Mouse (Mus musculus): Measurements from ENCODE around the gene Mael. TPM values are rescaled to one million over a fixed set of nuclear protein-coding genes. Genes with fewer than 3 reads are reported as not detected.
A peak's percentile ranks its signal among the peaks of the same experiment; 100 is the strongest.

Mael gene
- total RNA-seq, 1 experiment from 2014 or later, result not detected

- no peak for ATAC-seq (replicated peaks in 1 of 2; ENCODE audit: insufficient read depth in 1 of 2, low FRiP score in 2 of 2, low TSS enrichment in 1 of 2, low read depth in 1 of 2, poor library complexity in 2 of 2, severe bottlenecking in 2 of 2)
Observed at GRCm38 (mm10) chr1:166165159-166165558, 73.4 kb downstream of the Mael start.

- ATAC-seq (replicated peaks in 1 of 2; ENCODE audit: insufficient read depth in 1 of 2, low FRiP score in 2 of 2, low TSS enrichment in 1 of 2, low read depth in 1 of 2, poor library complexity in 2 of 2, severe bottlenecking in 2 of 2), result no peak
Observed at GRCm38 (mm10) chr1:166164580-166164979, 74.0 kb downstream of the Mael start.

- peak; percentile 57 to 63; a peak in 2 of 4 replicates for ATAC-seq (replicated peaks in 1 of 2; ENCODE audit: insufficient read depth in 1 of 2, low FRiP score in 2 of 2, low TSS enrichment in 1 of 2, low read depth in 1 of 2, poor library complexity in 2 of 2, severe bottlenecking in 2 of 2)
Observed at GRCm38 (mm10) chr1:166160569-166161445, 77.7 kb downstream of the Mael start.

- ATAC-seq (replicated peaks in 1 of 2; ENCODE audit: insufficient read depth in 1 of 2, low FRiP score in 2 of 2, low TSS enrichment in 1 of 2, low read depth in 1 of 2, poor library complexity in 2 of 2, severe bottlenecking in 2 of 2), result no peak
Observed at GRCm38 (mm10) chr1:166160111-166160510, 78.4 kb downstream of the Mael start.

- ATAC-seq (replicated peaks in 1 of 2; ENCODE audit: insufficient read depth in 1 of 2, low FRiP score in 2 of 2, low TSS enrichment in 1 of 2, low read depth in 1 of 2, poor library complexity in 2 of 2, severe bottlenecking in 2 of 2), result no peak
Observed at GRCm38 (mm10) chr1:166158664-166159063, 79.9 kb downstream of the Mael start.

- ATAC-seq (replicated peaks in 1 of 2; ENCODE audit: insufficient read depth in 1 of 2, low FRiP score in 2 of 2, low TSS enrichment in 1 of 2, low read depth in 1 of 2, poor library complexity in 2 of 2, severe bottlenecking in 2 of 2), result no peak
Observed at GRCm38 (mm10) chr1:166157712-166158111, 80.8 kb downstream of the Mael start.

GRCm38 (mm10) chr1:166155113-166155494 is 83.4 kb downstream of the Mael start:
- ATAC-seq (replicated peaks in 1 of 2; ENCODE audit: insufficient read depth in 1 of 2, low FRiP score in 2 of 2, low TSS enrichment in 1 of 2, low read depth in 1 of 2, poor library complexity in 2 of 2, severe bottlenecking in 2 of 2), result no peak

GRCm38 (mm10) chr1:166154162-166155112 is 84.1 kb downstream of the Mael start:
- peak; percentile 74 to 78 for ATAC-seq (replicated peaks in 1 of 2; ENCODE audit: insufficient read depth in 1 of 2, low FRiP score in 2 of 2, low TSS enrichment in 1 of 2, low read depth in 1 of 2, poor library complexity in 2 of 2, severe bottlenecking in 2 of 2)

- peak; percentile 60 to 66; a peak in 3 of 4 replicates for ATAC-seq (replicated peaks in 1 of 2; ENCODE audit: insufficient read depth in 1 of 2, low FRiP score in 2 of 2, low TSS enrichment in 1 of 2, low read depth in 1 of 2, poor library complexity in 2 of 2, severe bottlenecking in 2 of 2)
Observed at GRCm38 (mm10) chr1:166153351-166154120, 85.0 kb downstream of the Mael start.

GRCm38 (mm10) chr1:166152034-166152433 is 86.5 kb downstream of the Mael start:
- ATAC-seq (replicated peaks in 1 of 2; ENCODE audit: insufficient read depth in 1 of 2, low FRiP score in 2 of 2, low TSS enrichment in 1 of 2, low read depth in 1 of 2, poor library complexity in 2 of 2, severe bottlenecking in 2 of 2), result no peak

GRCm38 (mm10) chr1:166151341-166151740 is 87.2 kb downstream of the Mael start:
- ATAC-seq (replicated peaks in 1 of 2; ENCODE audit: insufficient read depth in 1 of 2, low FRiP score in 2 of 2, low TSS enrichment in 1 of 2, low read depth in 1 of 2, poor library complexity in 2 of 2, severe bottlenecking in 2 of 2), result no peak

Other genes with a start within 250 kb of the Mael start
- 22.8 and 24.2 TPM in 2 replicates for gene Pou2f1, start 236.1 kb downstream of the Mael start, total RNA-seq (2017)
- gene Dusp27, start 110.8 kb downstream of the Mael start, total RNA-seq (2017), result not detected in 2 replicates
- gene Gpa33, start 108.5 kb downstream of the Mael start, total RNA-seq (2017), result not detected in 2 replicates
- not detected in 2 replicates for gene Ildr2, start 15.4 kb upstream of the Mael start, total RNA-seq (2017)
- 39.3 and 43.5 TPM in 2 replicates for gene Tada1, start 140.3 kb upstream of the Mael start, total RNA-seq (2017)
- gene Pogk, start 171.1 kb upstream of the Mael start, total RNA-seq (2017), result 17.9 and 23.6 TPM in 2 replicates

Measured in hematopoietic stem cell, adult 5-6 weeks (primary cell).